Mouse (Mus musculus): ENCODE data around the gene Gja8. TPM values are rescaled to one million over a fixed set of nuclear protein-coding genes. Genes with fewer than 3 reads are reported as not detected.

The Gja8 gene
- polyA plus RNA-seq, 1 experiment: not detected

DNA sequence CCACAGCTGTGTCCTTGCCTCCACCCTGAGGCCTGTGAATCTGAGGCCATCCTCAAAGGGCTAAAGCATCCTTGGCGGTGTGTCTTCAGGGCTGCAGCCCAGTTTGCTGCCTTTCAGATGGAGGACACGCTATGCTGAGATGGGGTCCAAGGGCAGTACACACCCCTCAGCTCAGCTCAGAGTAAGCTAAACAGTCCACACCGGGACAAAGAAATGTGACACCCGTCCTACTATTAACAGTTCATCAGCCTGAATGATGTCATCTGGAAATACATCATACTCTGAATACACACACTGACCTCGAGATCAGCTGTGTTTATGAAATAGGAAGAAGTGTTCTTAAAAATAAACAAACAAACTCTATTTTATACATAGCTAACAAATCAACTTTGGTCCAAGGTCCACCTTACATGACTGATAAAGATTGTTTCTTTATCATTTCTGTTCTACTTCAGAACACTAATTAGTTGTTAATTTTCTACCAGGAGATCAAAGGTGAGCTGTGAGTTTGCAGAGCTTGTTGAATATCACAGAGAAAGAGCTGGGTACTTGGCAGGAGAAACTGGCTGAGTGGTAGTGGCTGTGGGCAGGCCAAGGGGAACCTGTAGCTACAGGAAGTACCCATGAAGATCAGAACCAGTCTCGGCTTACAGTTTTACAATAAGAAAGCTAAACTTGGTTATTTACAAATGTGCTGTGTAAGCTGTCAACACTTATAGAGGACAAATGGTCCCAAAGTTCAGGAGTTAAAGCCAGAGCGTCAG is 50.8 kb downstream of the Gja8 start:
- no peaks in the 10 kb centered on the region for H3K4me1 ChIP-seq (ENCODE audit: control insufficient read depth, insufficient read depth, low read length)
- TF ChIP-seq POLR2A (IDR thresholded peaks at IDR 0.05; ENCODE audit: insufficient read depth, low read length): no peak
- TF ChIP-seq EP300 (IDR thresholded peaks at IDR 0.05; ENCODE audit: insufficient read depth, low read depth, low read length): no peak
- TF ChIP-seq CTCF (IDR thresholded peaks at IDR 0.05; ENCODE audit: low read depth, low read length): no peak
- peaks cover 23% of the 10 kb centered on the region for H3K36me3 ChIP-seq (ENCODE audit: control insufficient read depth, insufficient read depth, low read length, poor library complexity, severe bottlenecking)
- H3K4me3 ChIP-seq (ENCODE audit: low read depth, low read length): no peak overlapping the region
- no peak overlapping the region for H3K9ac ChIP-seq (ENCODE audit: low read depth, poor library complexity, severe bottlenecking)
- H3K27ac ChIP-seq (ENCODE audit: insufficient read depth, low read length): no peak overlapping the region
- no peaks in the 10 kb centered on the region for H3K27me3 ChIP-seq (ENCODE audit: control insufficient read depth, insufficient read depth, low read length, poor library complexity, severe bottlenecking)
- no peaks in the 10 kb centered on the region for H3K9me3 ChIP-seq (replicated peaks; ENCODE audit: control insufficient read depth, insufficient read depth, low read length, poor library complexity, severe bottlenecking)

DNA sequence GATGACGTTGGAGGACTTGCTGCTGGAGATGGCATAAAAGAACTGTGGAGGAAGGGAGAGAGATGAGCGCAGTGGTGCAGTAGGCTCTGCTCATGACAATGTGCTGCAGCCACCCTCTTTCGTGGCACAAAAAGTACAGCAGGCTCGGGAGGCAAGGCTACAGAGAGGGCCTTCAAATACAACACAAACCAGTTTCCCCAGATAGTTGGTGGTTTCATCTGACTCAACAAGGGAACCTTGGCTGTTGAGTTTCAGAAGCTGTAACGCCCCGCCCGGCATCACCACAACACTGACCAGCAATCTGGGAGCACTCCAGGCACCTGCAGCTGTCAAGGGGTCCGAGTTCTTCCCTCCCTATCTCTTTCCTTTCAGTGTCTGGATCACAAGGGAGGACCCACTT is 53.3 kb downstream of the Gja8 start:
- H3K9me3 ChIP-seq (replicated peaks; ENCODE audit: control insufficient read depth, insufficient read depth, low read length, poor library complexity, severe bottlenecking): no peaks in the 10 kb centered on the region
- H3K36me3 ChIP-seq (ENCODE audit: control insufficient read depth, insufficient read depth, low read length, poor library complexity, severe bottlenecking): peaks cover 23% of the 10 kb centered on the region
- no peak overlapping the region for H3K9ac ChIP-seq (ENCODE audit: low read depth, poor library complexity, severe bottlenecking)
- H3K4me1 ChIP-seq (ENCODE audit: control insufficient read depth, insufficient read depth, low read length): no peaks in the 10 kb centered on the region
- H3K27ac ChIP-seq (ENCODE audit: insufficient read depth, low read length): no peak overlapping the region
- TF ChIP-seq CTCF (IDR thresholded peaks at IDR 0.05; ENCODE audit: low read depth, low read length) (no peak), POLR2A (IDR thresholded peaks at IDR 0.05; ENCODE audit: insufficient read depth, low read length) (no peak), EP300 (IDR thresholded peaks at IDR 0.05; ENCODE audit: insufficient read depth, low read depth, low read length) (no peak)
- no peak overlapping the region for H3K4me3 ChIP-seq (ENCODE audit: low read depth, low read length)
- H3K27me3 ChIP-seq (ENCODE audit: control insufficient read depth, insufficient read depth, low read length, poor library complexity, severe bottlenecking): no peaks in the 10 kb centered on the region

DNA sequence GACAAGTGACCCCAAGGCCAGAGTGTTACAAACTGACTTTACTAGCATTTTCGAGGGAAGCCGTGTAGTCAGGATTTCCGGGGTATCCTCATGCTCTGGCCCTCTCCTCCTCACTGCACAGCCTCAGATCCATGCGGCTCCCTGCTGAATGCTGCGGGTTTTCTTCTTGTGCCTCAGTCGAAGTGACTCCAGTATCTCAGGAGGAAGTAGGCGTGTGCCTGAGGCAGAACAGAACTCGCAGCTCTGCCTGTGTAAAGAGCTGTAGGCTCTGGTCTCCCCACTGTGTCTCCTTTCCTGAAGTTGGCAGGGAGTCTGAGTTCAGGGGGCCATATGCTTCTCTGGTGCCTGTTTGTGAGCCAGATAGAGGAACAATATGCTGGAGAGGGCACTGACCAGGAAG is 54.8 kb downstream of the Gja8 start:
- TF ChIP-seq EP300 (IDR thresholded peaks at IDR 0.05; ENCODE audit: insufficient read depth, low read depth, low read length): no peak
- Histone ChIP-seq H3K27ac (ENCODE audit: insufficient read depth, low read length) (no peak overlapping the region), H3K9ac (ENCODE audit: low read depth, poor library complexity, severe bottlenecking) (no peak overlapping the region), H3K9me3 (replicated peaks; ENCODE audit: control insufficient read depth, insufficient read depth, low read length, poor library complexity, severe bottlenecking) (no peaks in the 10 kb centered on the region), H3K27me3 (ENCODE audit: control insufficient read depth, insufficient read depth, low read length, poor library complexity, severe bottlenecking) (no peaks in the 10 kb centered on the region), H3K4me3 (ENCODE audit: low read depth, low read length) (no peak overlapping the region), H3K36me3 (ENCODE audit: control insufficient read depth, insufficient read depth, low read length, poor library complexity, severe bottlenecking) (peaks cover 23% of the 10 kb centered on the region), H3K4me1 (ENCODE audit: control insufficient read depth, insufficient read depth, low read length) (no peaks in the 10 kb centered on the region)

DNA sequence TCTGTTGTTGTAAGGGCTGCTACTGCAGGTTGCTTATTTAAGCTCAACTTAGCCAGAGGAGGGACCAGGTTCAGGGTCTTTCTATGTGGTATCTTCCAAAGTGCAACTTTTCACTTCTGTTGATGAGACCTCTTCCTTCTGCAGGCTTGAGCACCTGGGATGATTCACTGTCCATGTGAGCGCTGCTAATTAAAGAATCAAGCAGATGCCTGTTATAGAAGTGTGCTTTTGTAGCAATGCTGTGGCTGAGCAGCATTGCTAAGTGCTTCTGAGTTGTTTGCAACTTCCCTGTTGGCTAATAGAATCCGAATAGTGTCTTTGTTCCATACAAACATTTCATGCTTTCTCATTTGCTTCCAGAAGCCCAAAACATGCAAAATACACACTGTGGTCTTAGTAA is 55.5 kb downstream of the Gja8 start:
- Histone ChIP-seq H3K4me3 (ENCODE audit: low read depth, low read length) (no peak overlapping the region), H3K27me3 (ENCODE audit: control insufficient read depth, insufficient read depth, low read length, poor library complexity, severe bottlenecking) (no peaks in the 10 kb centered on the region), H3K36me3 (ENCODE audit: control insufficient read depth, insufficient read depth, low read length, poor library complexity, severe bottlenecking) (peaks cover 20% of the 10 kb centered on the region), H3K9me3 (replicated peaks; ENCODE audit: control insufficient read depth, insufficient read depth, low read length, poor library complexity, severe bottlenecking) (no peaks in the 10 kb centered on the region), H3K9ac (ENCODE audit: low read depth, poor library complexity, severe bottlenecking) (no peak overlapping the region), H3K4me1 (ENCODE audit: control insufficient read depth, insufficient read depth, low read length) (no peaks in the 10 kb centered on the region), H3K27ac (ENCODE audit: insufficient read depth, low read length) (no peak overlapping the region)
- TF ChIP-seq POLR2A (IDR thresholded peaks at IDR 0.05; ENCODE audit: insufficient read depth, low read length): no peak

DNA sequence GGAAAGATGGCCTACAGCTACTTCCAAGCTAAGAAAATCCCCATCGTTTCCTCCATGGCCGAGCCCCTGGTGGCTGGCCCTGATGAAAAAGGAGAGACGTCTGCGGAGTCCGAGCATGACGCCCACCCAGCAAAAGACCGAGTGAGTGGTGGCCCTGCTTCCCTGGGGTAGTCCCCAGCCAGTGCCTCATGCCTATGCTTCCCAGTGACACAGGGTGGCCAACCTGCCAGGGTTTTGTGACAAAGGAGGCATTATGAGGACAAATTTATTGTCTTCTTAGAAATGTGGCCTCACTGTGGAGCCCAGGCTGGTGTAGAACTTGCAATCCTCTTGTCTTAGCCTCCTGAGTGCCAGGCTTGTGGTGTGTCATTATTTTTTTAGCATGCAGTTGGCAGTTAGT is 56.7 kb downstream of the Gja8 start:
- Histone ChIP-seq H3K9ac (ENCODE audit: low read depth, poor library complexity, severe bottlenecking) (no peak overlapping the region), H3K36me3 (ENCODE audit: control insufficient read depth, insufficient read depth, low read length, poor library complexity, severe bottlenecking) (peaks cover 19% of the 10 kb centered on the region), H3K27me3 (ENCODE audit: control insufficient read depth, insufficient read depth, low read length, poor library complexity, severe bottlenecking) (no peaks in the 10 kb centered on the region), H3K4me3 (ENCODE audit: low read depth, low read length) (no peak overlapping the region), H3K9me3 (replicated peaks; ENCODE audit: control insufficient read depth, insufficient read depth, low read length, poor library complexity, severe bottlenecking) (no peaks in the 10 kb centered on the region), H3K27ac (ENCODE audit: insufficient read depth, low read length) (no peak overlapping the region), H3K4me1 (ENCODE audit: control insufficient read depth, insufficient read depth, low read length) (no peaks in the 10 kb centered on the region)
- TF ChIP-seq CTCF (IDR thresholded peaks at IDR 0.05; ENCODE audit: low read depth, low read length): no peak
- no peak for TF ChIP-seq EP300 (IDR thresholded peaks at IDR 0.05; ENCODE audit: insufficient read depth, low read depth, low read length)
- TF ChIP-seq POLR2A (IDR thresholded peaks at IDR 0.05; ENCODE audit: insufficient read depth, low read length): no peak

DNA sequence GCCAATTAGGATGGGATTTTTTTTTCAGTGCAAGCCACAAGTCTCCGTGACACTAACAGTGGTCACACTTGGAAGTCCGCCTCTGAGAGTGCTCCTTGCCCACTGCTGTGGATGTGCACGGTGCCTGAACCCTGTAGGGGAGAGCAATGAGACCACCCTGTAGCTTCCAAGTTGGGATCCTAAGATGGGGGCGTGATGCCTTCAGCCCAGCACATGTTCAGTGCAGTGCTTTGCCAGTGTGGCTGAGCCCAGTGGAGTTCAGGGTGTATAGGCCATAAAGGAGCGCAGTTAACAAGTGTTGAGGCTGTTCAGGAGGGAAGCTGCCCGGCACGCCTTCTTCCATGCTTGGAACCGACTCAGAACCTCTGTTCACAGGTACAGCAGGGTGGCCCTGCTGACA is 57.3 kb downstream of the Gja8 start:
- Histone ChIP-seq H3K27me3 (ENCODE audit: control insufficient read depth, insufficient read depth, low read length, poor library complexity, severe bottlenecking) (no peaks in the 10 kb centered on the region), H3K36me3 (ENCODE audit: control insufficient read depth, insufficient read depth, low read length, poor library complexity, severe bottlenecking) (peaks cover 16% of the 10 kb centered on the region)
- no peak for TF ChIP-seq POLR2A (IDR thresholded peaks at IDR 0.05; ENCODE audit: insufficient read depth, low read length)
- TF ChIP-seq EP300 (IDR thresholded peaks at IDR 0.05; ENCODE audit: insufficient read depth, low read depth, low read length): no peak
- no peak for TF ChIP-seq CTCF (IDR thresholded peaks at IDR 0.05; ENCODE audit: low read depth, low read length)

More for the DNA sequence above, 57.3 kb downstream of the Gja8 start:
- Histone ChIP-seq H3K9ac (ENCODE audit: low read depth, poor library complexity, severe bottlenecking) (no peak overlapping the region), H3K4me3 (ENCODE audit: low read depth, low read length) (no peak overlapping the region), H3K27ac (ENCODE audit: insufficient read depth, low read length) (no peak overlapping the region), H3K4me1 (ENCODE audit: control insufficient read depth, insufficient read depth, low read length) (no peaks in the 10 kb centered on the region), H3K9me3 (replicated peaks; ENCODE audit: control insufficient read depth, insufficient read depth, low read length, poor library complexity, severe bottlenecking) (no peaks in the 10 kb centered on the region)
